Mouse (Mus musculus) CH12.LX (cell line): ENCODE results near the gene Yars2. TPM values are rescaled to one million over a fixed set of nuclear protein-coding genes. Genes with fewer than 3 reads are reported as not detected.
A peak's percentile ranks its signal among the peaks of the same experiment; 100 is the strongest.

Source experiments
- DNase-seq: peaks from one replicate; pipeline ENCODE4 v3.0.0-alpha.2; 2013; ENCODE audit errors: extremely low read depth
- H3K27ac ChIP-seq: 2 replicates; pipeline ENCODE4 v1.5.1; 2012; ENCODE audit warnings: low read depth, mild to moderate bottlenecking, control low read depth, moderate library complexity; ENCODE audit not compliant: insufficient read depth
- H3K27me3 ChIP-seq: replicated peaks from 2 replicates; pipeline ENCODE3; 2012; ENCODE audit warnings: inconsistent platforms
- H3K36me3 ChIP-seq, 2 experiments: replicated peaks in 1 of 2; 2 replicates each; pipeline versions ENCODE3 to v1.6.1; 2012; ENCODE audit warnings: inconsistent platforms in 1 of 2, low read length in 1 of 2, mild to moderate bottlenecking in 1 of 2, mixed read lengths in 1 of 2, moderate library complexity in 1 of 2; ENCODE audit not compliant: control insufficient read depth in 1 of 2, insufficient read depth in 1 of 2
- H3K4me1 ChIP-seq, 2 experiments: 2 replicates each; pipeline ENCODE4 v1.6.1; 2012; ENCODE audit warnings: inconsistent platforms in 1 of 2, moderate library complexity in 1 of 2; ENCODE audit not compliant: insufficient read depth in 2 of 2, control insufficient read depth in 1 of 2
- H3K4me2 ChIP-seq: 2 replicates; pipeline ENCODE4 v1.6.1; 2012; ENCODE audit warnings: low read depth, mild to moderate bottlenecking, control low read depth; ENCODE audit not compliant: poor library complexity, insufficient read depth, severe bottlenecking
- H3K4me3 ChIP-seq, 3 experiments: fragments of 150-350 bp in 1 of 3; sonication (generic) in 1 of 3; replicated peaks in 1 of 3; 2 replicates each; pipeline versions ENCODE3 to v1.5.1; 2011 to 2012; ENCODE audit warnings: low read depth in 2 of 3, low read length in 2 of 3, mild to moderate bottlenecking in 2 of 3, moderate library complexity in 2 of 3, control low read depth in 1 of 3, improper control_type of control experiment in 1 of 3, inconsistent platforms in 1 of 3, mixed read lengths in 1 of 3; ENCODE audit not compliant: poor library complexity in 1 of 3
- H3K79me2 ChIP-seq: replicated peaks from 2 replicates; pipeline ENCODE4 v1.6.1; 2012; ENCODE audit warnings: mild to moderate bottlenecking, moderate library complexity; ENCODE audit not compliant: control insufficient read depth, poor library complexity, insufficient read depth, severe bottlenecking; ENCODE audit errors: extremely low read depth
- H3K9ac ChIP-seq: 2 replicates; pipeline ENCODE4 v1.6.1; 2012; ENCODE audit warnings: low read depth, mild to moderate bottlenecking, control low read depth, moderate library complexity; ENCODE audit not compliant: insufficient read depth
- H3K9me3 ChIP-seq: replicated peaks from 2 replicates; pipeline ENCODE3; 2012; ENCODE audit warnings: low read length, inconsistent platforms, mixed read lengths
- BHLHE40 ChIP-seq: IDR thresholded peaks from 2 replicates; pipeline ENCODE4 v1.6.1; 2011; ENCODE audit warnings: mild to moderate bottlenecking, low read depth, low read length, improper control_type of control experiment
- CHD1 ChIP-seq: IDR thresholded peaks from 2 replicates; pipeline ENCODE4 v1.6.1; 2012; ENCODE audit warnings: low read depth, low read length, improper control_type of control experiment, inconsistent platforms
- CTCF ChIP-seq, 2 experiments: IDR thresholded peaks in 1 of 2; conservative IDR thresholded peaks in 1 of 2; 2 replicates each; pipeline ENCODE4 v1.5.1; 2011 to 2012; ENCODE audit warnings: low read depth in 2 of 2, low read length in 2 of 2, improper control_type of control experiment in 1 of 2, inconsistent platforms in 1 of 2, mild to moderate bottlenecking in 1 of 2, moderate library complexity in 1 of 2
- E2F4 ChIP-seq: IDR thresholded peaks from 2 replicates; pipeline ENCODE4 v1.6.1; 2011; ENCODE audit warnings: low read depth, low read length, improper control_type of control experiment; ENCODE audit not compliant: insufficient replicate concordance
- ELF1 ChIP-seq: IDR thresholded peaks from 2 replicates; pipeline ENCODE4 v1.6.1; 2014; ENCODE audit warnings: low read depth, mild to moderate bottlenecking, inconsistent platforms, low read length, improper control_type of control experiment
- JUN ChIP-seq: IDR thresholded peaks from 2 replicates; pipeline ENCODE4 v1.6.1; 2011; ENCODE audit warnings: low read depth, mild to moderate bottlenecking, low read length, improper control_type of control experiment, moderate library complexity; ENCODE audit not compliant: insufficient read depth
- MAFK ChIP-seq: IDR thresholded peaks from 2 replicates; pipeline ENCODE4 v1.6.1; 2011; ENCODE audit warnings: low read length, improper control_type of control experiment; ENCODE audit not compliant: insufficient replicate concordance
- MAZ ChIP-seq: IDR thresholded peaks from 2 replicates; pipeline ENCODE4 v1.6.1; 2012; ENCODE audit warnings: low read depth, mild to moderate bottlenecking, inconsistent platforms, low read length, improper control_type of control experiment, moderate library complexity
- MXI1 ChIP-seq: IDR thresholded peaks from 2 replicates; pipeline ENCODE4 v1.6.1; 2011; ENCODE audit warnings: mild to moderate bottlenecking, low read depth, low read length, improper control_type of control experiment
- MYC ChIP-seq: IDR thresholded peaks from 2 replicates; pipeline ENCODE4 v1.6.1; 2011; ENCODE audit warnings: low read depth, mild to moderate bottlenecking, improper control_type of control experiment, low read length
- NELFE ChIP-seq: IDR thresholded peaks from 2 replicates; pipeline ENCODE4 v1.6.1; 2011; ENCODE audit warnings: low read depth, low read length, improper control_type of control experiment
- NRF1 ChIP-seq: IDR thresholded peaks from 2 replicates; pipeline ENCODE4 v1.6.1; 2014; ENCODE audit warnings: low read depth, mild to moderate bottlenecking, inconsistent platforms, low read length, improper control_type of control experiment, moderate library complexity
- PAX5 ChIP-seq: IDR thresholded peaks from 2 replicates; pipeline ENCODE4 v1.6.1; 2012; ENCODE audit warnings: low read length, inconsistent platforms, mixed read lengths
- POLR2A ChIP-seq: IDR thresholded peaks from 2 replicates; pipeline ENCODE4 v1.6.1; 2011; ENCODE audit warnings: low read depth, mild to moderate bottlenecking, improper control_type of control experiment, low read length
- POLR2AphosphoS2 ChIP-seq: IDR thresholded peaks from 2 replicates; pipeline ENCODE4 v1.6.1; 2011; ENCODE audit warnings: low read depth, low read length, improper control_type of control experiment
- RAD21 ChIP-seq: IDR thresholded peaks from 2 replicates; pipeline ENCODE4 v1.6.1; 2011; ENCODE audit warnings: low read depth, mild to moderate bottlenecking, low read length, improper control_type of control experiment, moderate library complexity
- RCOR1 ChIP-seq: conservative IDR thresholded peaks from 2 replicates; pipeline ENCODE4 v1.6.1; 2012; ENCODE audit warnings: low read depth, mild to moderate bottlenecking, inconsistent platforms, low read length, improper control_type of control experiment
- SIN3A ChIP-seq: IDR thresholded peaks from 2 replicates; pipeline ENCODE4 v1.6.1; 2012; ENCODE audit warnings: low read length, improper control_type of control experiment, inconsistent platforms
- SMC3 ChIP-seq: IDR thresholded peaks from 2 replicates; pipeline ENCODE4 v1.6.1; 2011; ENCODE audit warnings: low read depth, low read length, improper control_type of control experiment
- TCF12 ChIP-seq: IDR thresholded peaks from 2 replicates; pipeline ENCODE4 v1.6.1; 2014; ENCODE audit warnings: low read depth, mild to moderate bottlenecking, inconsistent platforms, low read length, improper control_type of control experiment
- UBTF ChIP-seq: IDR thresholded peaks from 2 replicates; pipeline ENCODE4 v1.6.1; 2012; ENCODE audit warnings: low read depth, mild to moderate bottlenecking, inconsistent platforms, low read length, improper control_type of control experiment, moderate library complexity
- ZKSCAN1 ChIP-seq: IDR thresholded peaks from 2 replicates; pipeline ENCODE4 v1.6.1; 2012; ENCODE audit warnings: low read depth, inconsistent platforms, low read length, improper control_type of control experiment, borderline replicate concordance
- ZMIZ1 ChIP-seq: IDR thresholded peaks from 2 replicates; pipeline ENCODE4 v1.6.1; 2012; ENCODE audit warnings: low read depth, mild to moderate bottlenecking, inconsistent platforms, low read length, improper control_type of control experiment
- ZNF384 ChIP-seq: IDR thresholded peaks from 2 replicates; pipeline ENCODE4 v1.6.1; 2012; ENCODE audit warnings: low read depth, low read length, improper control_type of control experiment, inconsistent platforms
- dilution Hi-C: fragments of 300-500 bp; cut with MboI; formaldehyde crosslinking; loops from 2 replicates; pipeline ENCODE4 v1.14.3; 2020; ENCODE audit warnings: low sequenced_read_pairs; ENCODE audit not compliant: extremely low pct_unique_long_range_greater_than_20kb, extremely low pct_ligation_motif_present
- in situ Hi-C: fragments of 300-500 bp; cut with MboI; formaldehyde crosslinking; loops from 3 replicates; pipeline ENCODE4 v1.14.3; 2019; ENCODE audit warnings: low sequenced_read_pairs, low pct_ligation_motif_present, low pct_unique_long_range_greater_than_20kb, mixed read lengths
- polyA plus RNA-seq: library from polyadenylated mRNA; unstranded; fragments of >175 nt; gene quantifications from 2 replicates; pipeline ENCODE4 v1.2.1, GENCODE M21; 2012; ENCODE audit warnings: low read depth; ENCODE audit not compliant: insufficient read length
- total RNA-seq, 2 experiments: library from RNA; depleted of rRNA; stranded (reverse); fragments of 300-350 nt in 1 of 2; fragments of >200 nt in 1 of 2; gene quantifications; 2 replicates each; pipeline ENCODE4 v1.2.3; 2012 to 2014

Yars2 gene
- total and polyA plus RNA-seq, 3 experiments: 40.9 to 112 (median 56.0) TPM

DNA sequence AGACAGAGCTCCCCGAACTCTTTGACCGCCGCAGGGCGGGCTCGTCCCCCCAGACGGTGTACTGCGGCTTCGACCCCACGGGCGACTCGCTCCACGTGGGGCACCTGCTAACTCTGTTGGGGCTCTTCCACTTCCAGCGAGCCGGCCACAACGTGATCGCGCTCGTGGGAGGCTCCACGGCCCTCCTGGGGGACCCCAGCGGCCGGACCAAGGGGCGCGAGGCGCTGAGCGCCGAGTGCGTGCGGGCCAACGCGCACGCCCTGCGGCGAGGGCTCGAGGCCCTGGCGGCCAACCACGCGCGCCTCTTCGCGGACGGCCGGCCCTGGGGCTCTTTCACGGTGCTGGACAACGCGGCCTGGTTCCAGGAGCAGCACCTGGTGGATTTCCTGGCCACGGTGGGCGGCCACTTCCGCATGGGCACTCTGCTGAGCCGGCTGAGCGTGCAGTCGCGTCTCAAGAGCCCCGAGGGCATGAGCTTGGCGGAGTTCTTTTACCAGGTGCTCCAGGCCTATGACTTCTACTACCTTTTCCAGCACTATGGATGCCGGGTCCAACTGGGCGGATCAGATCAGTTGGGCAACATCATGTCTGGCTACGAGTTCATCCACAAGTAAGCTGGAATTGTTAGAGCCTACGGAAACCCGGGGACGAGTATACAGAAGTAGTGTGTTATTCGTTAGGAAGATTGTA is 518 bp downstream of the Yars2 start:
- in situ Hi-C loops: loop anchor here (5.0 to 10.0 kb wide), 2 partner anchors 106 to 282 kb away; no protein-coding TSS in a partner anchor
- Histone ChIP-seq H3K4me3 (peak overlapping the region; percentile 83 to 94 (median 85)), H3K79me2 (peaks cover 26% of the 10 kb centered on the region), H3K27ac (peak overlapping the region; percentile 41), H3K9ac (peak overlapping the region; percentile 89), H3K27me3 (no peaks in the 10 kb centered on the region), H3K4me2 (peak overlapping the region; percentile 100; the same call in 1 of the 2 replicates), H3K9me3 (no peaks in the 10 kb centered on the region), H3K36me3 (peaks cover 17 to 26% of the 10 kb centered on the region in 2 experiments), H3K4me1 (peaks cover 3 to 28% of the 10 kb centered on the region in 2 experiments; a peak in 3 of 4 replicates)
- TF ChIP-seq ELF1: peak; percentile 91
- peak; percentile 58; the same call in 1 of the 2 replicates for TF ChIP-seq TCF12
- TF ChIP-seq MAFK: 0 out of 2 replicates have a peak, but pooled peaks have one; percentile 13
- no peak for TF ChIP-seq RCOR1
- no peak for TF ChIP-seq ZKSCAN1
- peak; percentile 81 for TF ChIP-seq CHD1
- TF ChIP-seq MXI1: peak; percentile 86
- TF ChIP-seq MAZ: no peak
- peak; percentile 15; the same call in 1 of the 2 replicates for TF ChIP-seq POLR2AphosphoS2
- TF ChIP-seq E2F4: no peak
- TF ChIP-seq POLR2A: peak; percentile 36; the same call in 1 of the 2 replicates
- TF ChIP-seq NELFE: peak; percentile 41; the same call in 1 of the 2 replicates
- peak; percentile 26; the same call in 1 of the 2 replicates for TF ChIP-seq MYC
- TF ChIP-seq PAX5: no peak
- TF ChIP-seq NRF1: 0 out of 2 replicates have a peak, but pooled peaks have one; percentile 12
- 0 out of 2 replicates have a peak, but pooled peaks have one; percentile 5 for TF ChIP-seq BHLHE40
- TF ChIP-seq UBTF: peak; percentile 68
- TF ChIP-seq SIN3A: peak; percentile 71
- DNase-seq: peak; percentile 64
- dilution Hi-C loops: no loop called here

DNA sequence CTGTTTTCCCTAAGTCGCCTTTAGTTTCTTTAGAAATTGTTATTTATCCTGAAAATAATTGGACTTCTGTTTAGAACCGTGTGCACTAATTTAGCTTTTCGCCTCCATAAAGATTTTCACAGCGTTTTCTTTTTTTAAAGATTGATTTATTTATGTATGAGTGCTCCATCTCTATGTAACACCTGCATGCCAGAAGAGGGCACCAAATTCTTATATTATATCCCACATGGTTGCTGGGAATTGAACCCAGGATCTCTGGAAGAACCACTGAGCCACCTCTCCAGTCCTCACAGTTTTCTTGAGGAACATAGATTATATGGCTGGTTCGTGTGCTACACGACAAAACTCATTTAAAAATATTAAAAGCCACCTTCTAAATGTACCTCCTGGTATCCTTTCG is 1.1 kb downstream of the Yars2 start:
- Histone ChIP-seq H3K27me3 (no peaks in the 10 kb centered on the region), H3K4me2 (peak overlapping the region; percentile 100), H3K27ac (0 out of 2 replicates have a peak overlapping the region, but pooled peaks have one; percentile 41), H3K9me3 (no peaks in the 10 kb centered on the region), H3K79me2 (peaks cover 26% of the 10 kb centered on the region), H3K4me3 (peak overlapping the region; percentile 83 to 94 (median 85)), H3K4me1 (peaks cover 3 to 28% of the 10 kb centered on the region in 2 experiments; a peak in 3 of 4 replicates), H3K36me3 (peaks cover 20 to 31% of the 10 kb centered on the region in 2 experiments), H3K9ac (peak overlapping the region; percentile 89)
- no peak for TF ChIP-seq ELF1
- peak; percentile 87 for TF ChIP-seq MYC
- no peak for TF ChIP-seq JUN
- TF ChIP-seq NRF1: no peak
- peak in 1 of 2 experiments; percentile 53; a peak in 2 of 4 replicates for TF ChIP-seq CTCF (conservative IDR thresholded peaks at IDR 0.05 in 1 of 2, IDR thresholded peaks at IDR 0.05 in 1 of 2; ENCODE audit: low read depth in 2 of 2, low read length in 2 of 2)
- 0 out of 2 replicates have a peak, but pooled peaks have one; percentile 7 for TF ChIP-seq ZNF384
- peak; percentile 40 for TF ChIP-seq RAD21
- TF ChIP-seq SIN3A: 0 out of 2 replicates have a peak, but pooled peaks have one; percentile 54
- peak; percentile 26 for TF ChIP-seq SMC3
- no peak for TF ChIP-seq ZMIZ1
- dilution Hi-C loops (no loop called here), in situ Hi-C loops (loop anchor here (5.0 to 10.0 kb wide), 2 partner anchors 107 to 281 kb away; no protein-coding TSS in a partner anchor)
- DNase-seq: peak; percentile 45
